Mouse (Mus musculus) mouse embryonic stem cell (cell line): ENCODE results near the gene Nudt19.
"Not testable (repeated sequence)": the region's sequence is repeated elsewhere in the genome, so short reads cannot be mapped to it uniquely, and the experiment has no call there.

Experiments
- in situ Hi-C, 2 experiments: fragments of 300-500 bp; cut with MboI; formaldehyde crosslinking; loops; 1 replicate in 1 of 2; 3 replicates in 1 of 2; pipeline ENCODE4 v1.14.3; 2019 to 2020; ENCODE audit warnings: low sequenced_read_pairs in 2 of 2, low pct_unique_long_range_greater_than_20kb in 1 of 2, mixed read lengths in 1 of 2; ENCODE audit not compliant: unreplicated experiment in 1 of 2

Nudt19 gene

DNA sequence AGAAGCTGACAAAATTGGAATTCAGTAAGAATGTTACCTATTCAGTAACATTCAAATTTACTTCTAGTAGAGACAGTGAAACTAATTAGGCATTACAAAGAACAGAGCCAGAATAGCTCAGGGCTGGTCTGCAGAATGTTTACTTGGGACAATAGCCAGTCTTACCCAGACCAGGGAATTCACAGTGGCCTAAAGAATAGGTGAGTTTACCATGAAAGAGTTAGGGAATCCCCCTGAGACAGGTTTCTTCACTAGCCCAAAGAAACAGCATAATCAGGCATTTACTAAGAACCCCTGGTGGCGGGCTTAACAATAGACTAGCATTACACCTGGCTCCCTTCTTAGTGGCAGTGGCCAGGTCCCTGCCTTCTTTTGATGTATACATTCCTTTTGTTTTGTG is 25.6 kb downstream of the Nudt19 start:
- in situ Hi-C loops, result not testable (repeated sequence)

- in situ Hi-C loops, result no loop called here
Observed at GRCm38 (mm10) chr7:35530026-35530425, 26.1 kb downstream of the Nudt19 start.

GRCm38 (mm10) chr7:35526795-35527194 is 29.3 kb downstream of the Nudt19 start:
- in situ Hi-C loops, result no loop called here

DNA sequence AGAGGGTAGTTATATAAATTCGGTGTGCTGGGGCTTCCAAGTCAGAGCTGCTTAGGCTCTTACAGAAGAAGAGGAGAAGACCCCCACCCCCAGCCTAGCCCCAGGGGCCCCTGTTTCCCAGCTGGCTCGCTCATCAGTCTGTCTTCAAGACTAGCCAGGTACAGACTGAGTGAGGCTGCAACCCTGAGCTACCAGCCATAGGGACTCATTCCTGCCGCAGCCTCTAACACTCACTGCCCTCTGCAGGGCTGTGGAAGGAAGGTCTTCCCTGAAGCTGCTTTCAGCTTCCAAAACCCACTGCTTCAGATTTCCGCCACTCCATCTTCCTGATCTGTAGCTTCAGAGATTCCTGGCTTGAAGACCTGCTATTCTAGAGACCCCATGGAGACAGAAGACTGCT is 54.1 kb downstream of the Nudt19 start:
- in situ Hi-C loops, result no loop called here

GRCm38 (mm10) chr7:35497516-35497915 is 58.6 kb downstream of the Nudt19 start:
- in situ Hi-C loops, result loop anchor here in 1 of 2 experiments (10.0 kb wide), 1 partner anchor 203 kb away; no protein-coding TSS in a partner anchor
